Mouse (Mus musculus) right cerebral cortex, adult 18-20 months (tissue): ENCODE measurements around the gene Ikzf2.

Experiments
- DNase-seq: peaks from one replicate; pipeline ENCODE4 v3.0.0; 2022; ENCODE audit warnings: mixed read lengths

The Ikzf2 gene

GRCm38 (mm10) chr1:69585546-69585945, 101.5 kb downstream of the Ikzf2 start:
- no peak for DNase-seq

GRCm38 (mm10) chr1:69583932-69584659, 102.9 kb downstream of the Ikzf2 start:
- no peak for DNase-seq

GRCm38 (mm10) chr1:69578917-69579316, 108.1 kb downstream of the Ikzf2 start:
- DNase-seq, result no peak

GRCm38 (mm10) chr1:69559443-69560090, 127.5 kb downstream of the Ikzf2 start:
- DNase-seq, result no peak

GRCm38 (mm10) chr1:69555636-69556151, 131.4 kb downstream of the Ikzf2 start:
- DNase-seq, result no peak

- no peak for DNase-seq
Measured at GRCm38 (mm10) chr1:69549987-69550386, 137.1 kb downstream of the Ikzf2 start.

GRCm38 (mm10) chr1:69545885-69546253, 141.2 kb downstream of the Ikzf2 start:
- no peak for DNase-seq

- DNase-seq, result no peak
Measured at GRCm38 (mm10) chr1:69545217-69545884, 141.7 kb downstream of the Ikzf2 start.

- no peak for DNase-seq
Measured at GRCm38 (mm10) chr1:69543774-69544597, 143.1 kb downstream of the Ikzf2 start.

- DNase-seq, result no peak
Measured at GRCm38 (mm10) chr1:69542546-69542945, 144.5 kb downstream of the Ikzf2 start.

GRCm38 (mm10) chr1:69538663-69539062, 148.4 kb downstream of the Ikzf2 start:
- DNase-seq, result no peak

GRCm38 (mm10) chr1:69537619-69538018, 149.4 kb downstream of the Ikzf2 start:
- DNase-seq, result no peak

- no peak for DNase-seq
Measured at GRCm38 (mm10) chr1:69535507-69535906, 151.5 kb downstream of the Ikzf2 start.

GRCm38 (mm10) chr1:69533048-69533447, 154.0 kb downstream of the Ikzf2 start:
- no peak for DNase-seq

GRCm38 (mm10) chr1:69528696-69529095, 158.3 kb downstream of the Ikzf2 start:
- no peak for DNase-seq

- DNase-seq, result no peak
Measured at GRCm38 (mm10) chr1:69521656-69522055, 165.4 kb downstream of the Ikzf2 start.

GRCm38 (mm10) chr1:69519356-69519755, 167.7 kb downstream of the Ikzf2 start:
- no peak for DNase-seq

- DNase-seq, result no peak
Measured at GRCm38 (mm10) chr1:69518012-69518411, 169.0 kb downstream of the Ikzf2 start.

- no peak for DNase-seq
Measured at GRCm38 (mm10) chr1:69516144-69516543, 170.9 kb downstream of the Ikzf2 start.

GRCm38 (mm10) chr1:69513595-69514250, 173.3 kb downstream of the Ikzf2 start:
- no peak for DNase-seq

- no peak for DNase-seq
Measured at GRCm38 (mm10) chr1:69508275-69508674, 178.8 kb downstream of the Ikzf2 start.

GRCm38 (mm10) chr1:69507513-69507912, 179.5 kb downstream of the Ikzf2 start:
- DNase-seq, result no peak
